Mouse (Mus musculus) kidney, adult 9 months (tissue): ENCODE data around the gene Mapk3.
"Not testable (repeated sequence)": the region's sequence is repeated elsewhere in the genome, so short reads cannot be mapped to it uniquely, and the experiment has no call there.

Experiments used
- DNase-seq: peaks from one replicate; pipeline ENCODE4 v3.0.0; 2022

Mapk3 gene

DNA sequence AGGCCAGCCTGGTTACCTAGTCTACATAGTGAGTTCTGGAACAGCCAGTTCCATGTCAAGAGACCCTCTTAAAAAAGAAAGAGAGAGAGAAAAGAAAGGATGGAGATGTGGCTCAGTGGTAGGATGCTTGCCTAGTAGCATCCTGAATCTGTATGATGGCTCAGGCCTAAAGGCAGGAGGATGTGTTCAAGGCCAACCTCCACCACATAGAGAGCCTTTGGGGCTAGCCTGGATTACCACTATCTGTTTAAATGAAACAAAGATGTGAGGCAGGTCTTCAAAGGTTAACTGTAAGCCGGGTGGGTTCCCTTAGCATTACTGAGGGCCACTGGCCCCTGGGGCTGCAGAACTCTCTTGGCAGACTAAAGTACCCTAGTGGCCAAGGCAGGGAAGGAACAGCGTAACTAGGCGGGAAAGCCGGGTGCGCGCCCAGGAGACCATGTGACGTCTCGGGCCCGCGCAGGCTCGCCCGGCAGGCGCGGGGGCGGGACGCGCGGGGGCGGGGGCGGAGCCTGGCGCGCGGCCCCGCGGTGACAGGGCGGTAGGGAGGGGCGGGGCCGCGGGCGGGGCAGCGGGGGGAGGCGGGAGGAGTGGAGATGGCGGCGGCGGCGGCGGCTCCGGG, at the start of gene Mapk3:
Gene Mapk3 (plus strand): TSS at position 552 of the 622 bp plus-strand sequence.
- DNase-seq = peak; percentile 95

DNA sequence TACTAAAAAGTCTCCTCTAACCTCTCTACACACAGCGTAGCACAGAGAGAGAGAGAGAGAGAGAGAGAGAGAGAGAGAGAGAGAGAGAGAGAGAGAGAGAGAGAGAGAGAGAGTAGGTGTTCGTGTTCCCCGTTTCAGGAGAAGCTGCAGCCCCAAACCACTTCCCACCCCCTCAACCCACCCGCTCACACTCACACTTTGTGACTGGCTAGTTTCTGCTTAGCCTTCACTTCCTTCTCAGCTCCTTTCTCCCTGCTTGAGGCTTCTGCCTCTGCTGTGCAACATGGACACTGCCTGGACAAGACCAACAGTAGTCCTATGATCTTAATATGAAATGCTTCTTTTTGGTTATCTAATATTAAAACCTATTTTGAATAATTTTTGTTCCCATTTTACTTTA, 49.1 kb upstream of the Mapk3 start:
- DNase-seq = no peak

DNA sequence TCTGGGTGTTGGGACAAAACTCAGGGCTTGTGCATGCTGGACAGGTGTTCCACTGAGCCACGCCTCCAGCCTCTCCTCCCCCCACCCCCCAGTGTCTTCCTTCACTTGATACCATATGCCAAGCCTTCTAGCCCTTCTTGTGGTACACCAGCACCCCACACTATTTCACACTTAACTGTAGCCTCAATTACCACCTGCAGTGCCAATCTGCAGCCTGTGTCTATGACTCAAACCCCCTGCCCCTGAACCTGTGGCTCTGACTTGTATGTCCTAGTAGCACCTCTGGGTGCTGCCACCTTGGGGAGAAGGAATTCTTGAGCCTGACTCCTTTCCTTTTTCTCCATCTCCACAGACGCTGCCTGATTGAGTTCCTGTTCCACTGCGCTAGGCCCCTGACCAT, 47.5 kb upstream of the Mapk3 start:
- no peak for DNase-seq

DNA sequence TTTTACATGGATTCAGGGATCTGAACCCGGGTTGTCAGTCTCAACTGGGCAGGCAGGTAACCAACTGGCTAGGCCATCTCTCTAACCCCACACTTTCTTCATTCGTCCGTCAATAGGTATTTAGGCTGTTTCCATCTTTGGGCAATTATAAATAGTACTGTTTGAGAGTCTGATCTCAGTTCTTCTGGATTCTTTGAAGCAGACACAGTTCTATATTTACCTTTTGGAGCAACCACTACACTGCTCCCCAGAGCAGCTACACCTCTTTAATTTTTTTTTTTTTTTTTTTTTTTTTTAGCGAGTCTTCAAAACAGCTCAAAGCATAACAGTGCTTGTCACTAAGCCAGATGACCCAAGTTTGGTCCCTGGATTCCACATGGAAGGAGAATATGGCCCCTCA, 43.7 kb upstream of the Mapk3 start:
- DNase-seq = no peak

DNA sequence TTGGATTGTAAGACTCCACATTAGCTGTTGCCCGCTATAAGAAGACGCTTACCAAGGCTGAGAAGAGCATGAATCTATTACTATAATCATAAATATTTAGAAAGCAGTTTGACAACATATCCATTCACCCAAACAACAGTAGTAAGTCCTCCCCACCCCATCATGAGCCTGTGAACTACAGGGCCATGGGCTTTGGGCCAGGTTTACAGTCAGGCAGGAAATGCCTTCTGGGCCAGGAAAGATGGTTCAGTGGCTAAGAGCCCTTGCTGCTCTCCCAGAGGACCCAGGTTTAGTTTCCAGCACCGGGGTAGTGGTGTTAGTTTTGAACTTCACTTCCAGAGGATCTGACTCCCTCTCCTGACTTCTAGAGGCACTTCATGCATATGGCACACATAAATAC, 41.8 kb upstream of the Mapk3 start:
- no peak for DNase-seq

DNA sequence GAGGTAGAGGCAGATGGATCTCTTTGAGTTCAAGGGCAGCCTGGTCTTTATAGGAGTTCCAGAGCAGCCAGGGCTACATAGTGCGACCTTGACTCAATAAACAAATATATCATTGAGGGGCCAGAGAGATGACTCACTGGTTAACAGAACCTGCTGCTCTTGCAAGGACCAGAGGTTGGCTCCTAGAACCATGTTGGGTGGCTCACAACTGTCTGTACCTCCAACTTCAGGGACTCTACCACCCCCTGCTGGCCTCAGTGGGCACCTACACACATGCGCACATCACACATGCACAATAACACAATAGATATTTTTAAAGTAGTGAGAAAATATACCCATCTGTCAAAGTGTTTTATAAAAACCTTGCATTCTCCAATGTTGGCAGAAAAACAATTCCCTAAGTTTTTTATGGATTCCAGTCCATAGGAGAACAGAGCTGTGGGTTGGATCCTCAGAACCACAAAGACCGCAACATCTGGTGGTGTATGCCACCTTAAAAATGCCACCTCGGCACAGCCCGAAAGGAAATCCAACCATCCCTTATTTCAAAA, 40.5 kb upstream of the Mapk3 start:
- DNase-seq = no peak

DNA sequence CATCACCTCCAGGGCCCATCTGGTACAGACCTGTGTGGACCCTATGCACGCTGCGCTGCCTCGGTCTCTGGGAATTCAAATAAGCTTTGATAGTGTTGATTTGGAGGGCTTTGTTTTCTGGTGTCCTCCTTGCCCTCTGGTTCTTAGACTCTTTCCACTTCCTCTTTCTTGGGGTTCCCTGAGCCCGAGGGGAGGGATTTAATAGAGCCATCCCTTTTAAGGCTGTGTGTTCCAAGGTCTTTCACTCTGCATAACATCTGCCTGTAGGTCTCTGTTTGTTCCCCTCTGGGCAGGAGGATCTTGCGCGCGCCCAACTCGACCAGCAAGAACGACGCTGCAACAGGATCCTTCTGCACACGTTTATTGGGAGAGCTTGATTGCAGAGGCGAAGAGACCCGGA, 37.8 kb upstream of the Mapk3 start:
- DNase-seq = no peak

DNA sequence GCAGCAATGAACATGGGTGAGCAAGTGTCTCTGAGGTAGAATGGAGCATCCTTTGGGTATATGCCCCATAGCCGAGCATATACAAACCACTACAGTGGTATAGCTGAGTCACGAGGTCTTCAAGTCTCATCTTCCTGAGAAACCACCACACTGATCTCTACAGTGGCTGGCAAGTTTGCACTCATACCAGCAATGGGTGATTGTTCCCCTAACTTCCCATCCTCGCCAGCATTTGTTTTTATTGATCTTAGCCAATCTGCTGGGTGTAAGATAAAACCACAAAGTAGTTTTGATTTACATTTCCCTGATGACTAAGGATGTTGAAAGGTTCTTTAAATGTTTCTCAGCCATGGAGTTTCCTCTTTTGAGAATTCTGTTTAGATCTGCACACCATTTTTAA, 34.3 kb upstream of the Mapk3 start:
- no peak for DNase-seq

DNA sequence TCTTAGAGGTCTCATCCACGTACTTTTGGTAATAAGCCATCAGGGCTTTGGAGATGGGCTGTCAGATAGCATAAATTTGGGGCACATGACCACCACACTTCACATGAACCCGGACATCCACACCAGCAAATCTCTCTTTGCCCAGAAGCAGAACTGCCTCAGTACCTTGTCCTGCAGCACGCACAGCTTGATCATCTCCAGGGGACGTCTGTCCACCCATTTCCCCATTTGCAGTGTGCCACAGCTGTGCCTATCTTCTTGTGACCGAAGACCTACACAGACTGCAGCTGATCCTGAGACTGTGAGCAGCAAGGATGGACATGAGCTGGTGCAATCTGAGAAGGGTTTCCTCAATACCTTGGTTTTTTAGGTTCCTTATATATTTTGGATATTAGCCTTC, 33.7 kb upstream of the Mapk3 start:
- no peak for DNase-seq

DNA sequence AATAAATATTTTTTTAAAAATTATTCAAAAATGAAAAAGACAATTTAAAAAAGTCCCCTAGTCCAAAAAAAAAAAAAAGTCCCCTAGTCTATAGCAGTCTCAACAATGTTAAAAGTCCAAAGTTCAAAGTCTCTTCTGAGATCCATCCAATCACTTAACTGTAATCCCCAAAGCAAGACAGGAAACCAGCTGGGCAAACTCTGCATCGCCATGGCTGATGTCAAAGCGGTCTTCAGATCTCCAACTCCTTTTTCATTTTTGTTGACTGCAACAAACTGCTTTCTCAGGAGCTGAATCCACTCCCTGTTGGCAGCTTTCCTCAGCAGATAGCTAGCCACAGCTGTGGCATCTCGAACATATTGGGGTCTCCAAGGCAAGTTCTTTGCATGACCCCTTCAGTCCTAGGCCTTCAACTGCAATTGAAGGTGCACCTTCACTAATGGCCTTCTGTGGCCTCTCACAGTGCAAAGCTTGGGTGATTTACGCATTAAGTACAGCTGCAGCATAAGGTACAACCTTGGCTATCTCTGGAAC, 29.1 kb upstream of the Mapk3 start:
- not testable (repeated sequence) for DNase-seq

DNA sequence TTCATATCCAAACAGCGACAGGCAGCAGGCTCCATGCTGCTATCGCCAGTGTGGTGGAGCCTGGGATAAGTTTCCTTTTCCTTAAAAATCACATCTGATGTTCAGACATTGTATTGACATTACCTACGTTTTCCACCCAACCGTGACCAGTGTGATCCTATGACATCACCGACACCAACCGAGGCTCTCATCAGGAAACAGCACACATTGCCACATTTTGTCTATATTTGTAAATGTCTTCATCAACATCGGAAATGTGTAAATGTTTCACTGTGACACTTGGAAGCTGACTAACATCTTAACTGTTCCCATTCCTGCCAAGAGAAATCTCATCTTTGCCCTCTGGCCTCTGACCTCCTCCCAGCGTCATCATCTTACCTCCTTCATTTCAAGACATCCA, 23.3 kb upstream of the Mapk3 start:
- DNase-seq = no peak

DNA sequence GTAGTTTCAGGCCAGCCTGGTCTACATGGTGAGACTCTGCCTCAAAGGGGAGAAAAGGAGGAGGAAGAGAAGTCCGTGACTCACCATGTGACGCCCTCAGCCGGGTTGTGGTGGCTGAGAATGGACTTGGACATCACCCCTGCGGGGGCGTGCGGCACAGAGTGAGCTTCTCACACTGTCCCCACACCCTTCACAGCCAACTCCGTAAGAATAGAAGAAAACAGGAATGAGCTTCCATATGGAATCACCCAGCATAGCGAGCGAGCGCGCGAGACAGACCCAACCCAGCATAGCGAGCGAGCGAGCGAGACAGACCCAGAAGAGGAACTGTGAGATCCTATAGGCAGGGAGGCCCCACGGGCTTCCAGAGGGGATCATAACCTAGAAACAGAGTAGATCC, 19.9 kb upstream of the Mapk3 start:
- DNase-seq = no peak

DNA sequence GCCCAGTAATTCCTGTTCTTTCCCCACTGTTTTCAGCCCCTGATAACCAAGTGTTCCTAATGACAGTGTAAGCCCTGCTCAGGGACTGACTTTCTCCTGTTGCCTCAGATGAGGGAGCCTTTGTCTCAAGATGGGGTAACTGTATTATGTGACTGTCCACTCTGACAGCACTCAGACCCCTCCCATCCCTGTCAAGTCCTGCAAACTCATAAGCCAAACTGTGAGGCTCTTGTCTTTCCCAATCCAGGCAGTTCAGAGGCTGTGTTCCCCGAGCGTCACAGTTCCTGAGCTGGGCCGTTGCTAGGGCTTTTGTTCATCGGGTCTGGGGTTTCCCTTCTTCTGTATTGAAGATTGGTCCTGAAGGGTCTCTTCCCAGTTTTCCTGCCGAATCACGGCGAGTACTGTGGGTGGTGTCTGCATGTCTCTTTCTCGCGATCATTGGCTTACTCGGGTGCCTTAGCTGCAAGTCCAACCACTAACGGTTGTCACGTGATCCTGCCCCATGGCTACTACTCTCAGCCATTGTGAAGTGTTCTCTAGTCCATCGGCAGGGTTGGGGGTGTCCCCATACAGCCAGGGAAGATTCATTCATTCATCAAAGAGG, 19.2 kb upstream of the Mapk3 start:
- DNase-seq = no peak

DNA sequence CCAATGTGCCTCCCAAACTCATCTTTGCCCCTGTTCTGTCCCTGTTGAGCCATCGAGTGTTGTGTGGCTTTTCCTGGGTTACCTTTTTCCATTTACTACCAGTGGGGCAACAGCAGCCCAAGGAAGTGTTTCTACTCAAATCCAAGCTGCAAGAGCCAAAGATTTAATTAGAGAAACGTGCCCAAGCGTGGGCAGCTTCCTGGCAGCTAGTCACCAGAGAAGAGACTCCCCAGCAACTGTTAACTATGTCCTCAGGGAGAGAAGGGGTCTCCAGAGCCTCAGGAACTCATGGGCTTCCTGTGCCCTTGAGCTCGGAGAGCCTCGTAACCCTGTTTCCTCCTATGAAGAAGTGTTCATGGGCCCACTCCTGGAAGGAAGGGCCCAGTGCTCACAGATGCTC, 18.4 kb upstream of the Mapk3 start:
- no peak for DNase-seq

DNA sequence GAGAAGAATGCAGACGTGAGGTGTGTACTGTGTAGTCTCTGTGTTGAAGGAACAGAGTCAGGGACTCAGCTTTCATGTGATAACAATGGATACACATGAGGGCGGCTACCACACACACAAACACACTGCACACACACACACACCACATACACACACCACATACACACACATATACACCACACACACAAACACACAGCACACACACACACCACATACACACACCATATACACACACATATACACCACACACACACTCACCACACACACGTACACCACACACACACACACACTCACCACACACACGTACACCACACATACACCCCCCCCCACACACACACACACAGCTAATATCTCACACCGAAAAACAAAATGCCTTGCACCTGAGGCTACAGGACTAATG, 17.9 kb upstream of the Mapk3 start:
- DNase-seq = no peak

DNA sequence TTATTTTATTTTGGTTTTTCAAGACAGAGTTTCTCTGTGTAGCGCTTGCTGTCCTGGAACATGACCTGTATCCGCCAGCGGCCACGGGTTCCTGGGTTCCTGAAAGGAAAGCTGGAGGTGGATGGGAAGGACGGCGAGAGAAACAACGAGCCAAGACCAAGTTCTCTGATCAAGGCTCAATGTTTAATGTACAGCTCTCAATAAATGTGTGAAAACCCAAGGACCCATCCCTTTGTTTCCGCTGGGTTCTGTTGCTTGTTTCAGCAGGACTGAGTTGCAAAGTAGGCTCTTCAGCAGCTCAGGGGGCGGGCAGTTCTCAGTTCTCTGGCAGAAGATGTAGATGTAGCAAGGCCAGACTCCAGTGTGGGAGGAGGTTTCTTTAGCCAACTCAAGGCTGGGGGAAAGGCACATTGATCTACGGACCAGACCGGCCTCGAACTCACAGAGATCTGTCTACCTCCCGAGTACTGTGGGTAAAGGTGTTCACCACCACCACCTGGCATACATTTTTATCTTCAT, 17.4 kb upstream of the Mapk3 start:
- no peak for DNase-seq

DNA sequence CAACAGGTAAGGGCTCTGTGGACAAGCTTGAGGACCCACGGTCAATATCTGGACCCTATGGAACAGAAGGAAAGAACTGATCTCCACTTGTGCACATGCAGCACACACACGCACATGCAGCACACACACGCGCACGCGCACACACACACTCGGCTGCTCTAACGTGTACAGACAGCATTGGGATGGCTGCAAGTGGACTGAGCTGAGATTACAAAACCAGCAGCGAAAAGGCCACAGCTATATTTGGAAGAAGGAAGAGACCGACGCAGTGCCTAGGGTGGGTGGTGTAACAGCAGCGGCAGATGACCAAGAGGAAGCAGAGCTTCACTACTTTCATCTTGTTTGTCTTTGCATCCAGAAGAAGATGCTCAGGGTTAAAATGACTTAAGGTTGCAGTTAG, 13.3 kb upstream of the Mapk3 start:
- DNase-seq = no peak

DNA sequence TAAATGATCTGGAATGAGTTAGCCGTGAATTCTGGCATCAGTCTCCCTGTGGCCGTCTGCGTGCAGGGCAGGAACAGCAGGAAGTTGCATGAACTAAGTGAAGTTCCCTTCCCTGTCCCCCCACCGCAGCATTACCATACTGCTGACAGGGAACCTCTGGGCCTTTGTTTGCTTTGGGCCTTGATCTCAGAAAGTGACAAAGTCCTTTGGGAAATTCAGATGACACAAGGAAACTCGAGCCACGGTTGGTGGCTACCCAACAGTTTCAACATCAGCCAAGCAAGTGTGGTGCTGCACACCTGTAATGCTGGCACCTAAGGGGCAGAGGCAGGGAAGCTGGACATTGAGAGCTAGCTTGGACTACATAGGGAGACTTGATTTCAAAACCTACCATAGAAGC, 12.6 kb upstream of the Mapk3 start:
- DNase-seq = no peak

DNA sequence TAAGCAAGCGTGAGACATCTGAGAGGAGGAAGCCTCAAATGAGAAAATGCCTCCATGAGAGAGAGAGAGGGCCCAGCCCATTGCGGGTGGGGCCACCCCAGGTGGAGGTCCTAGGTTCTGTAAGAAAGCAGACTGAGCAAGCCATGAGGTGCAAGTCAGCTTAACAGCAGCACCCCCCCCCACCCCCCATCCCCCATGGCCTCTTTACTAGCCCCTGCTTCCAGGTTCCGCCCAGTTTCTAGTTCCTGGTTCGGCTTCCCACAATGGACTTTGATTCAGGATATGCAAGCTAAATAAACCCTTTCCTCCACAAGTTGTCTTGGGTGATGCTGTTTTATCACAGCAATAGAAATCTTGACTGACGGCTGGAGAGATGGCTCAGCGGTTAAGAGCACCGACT, 10.6 kb upstream of the Mapk3 start:
- DNase-seq = no peak

DNA sequence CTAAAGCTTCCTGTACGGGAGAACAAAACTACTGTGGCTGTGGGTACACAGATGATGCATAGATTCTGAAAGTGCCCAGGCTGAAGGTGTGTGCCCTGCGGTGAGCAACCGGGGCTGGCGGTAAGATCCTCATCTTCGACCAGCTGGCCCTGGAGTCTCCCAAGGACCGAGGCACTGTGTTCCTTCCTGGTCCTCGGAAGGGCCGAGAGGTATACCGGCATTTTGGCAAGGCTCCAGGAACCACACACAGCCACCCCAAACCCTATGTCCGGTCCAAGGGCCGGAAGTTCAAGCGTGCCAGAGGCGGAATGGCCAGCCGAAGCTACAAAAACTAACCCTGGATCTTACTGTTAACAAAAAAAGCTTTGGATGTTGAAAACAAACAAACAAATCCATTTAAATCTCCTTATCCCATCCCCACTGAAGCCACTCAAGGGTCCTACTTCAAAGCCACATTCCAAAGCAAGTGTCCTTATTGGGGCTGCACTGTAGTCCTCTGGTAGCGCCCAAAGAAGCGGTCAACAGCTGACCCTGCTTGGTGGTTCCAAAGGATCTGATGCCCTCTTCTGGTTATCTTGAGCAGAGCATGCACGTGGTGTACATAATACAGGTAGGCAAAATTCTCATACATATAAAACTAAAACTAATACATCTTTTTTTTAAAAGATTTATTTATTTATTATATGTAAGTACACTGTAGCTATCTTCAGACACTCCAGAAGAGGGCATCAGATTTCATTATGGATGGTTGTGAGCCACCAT, 9.6 kb upstream of the Mapk3 start:
- no peak for DNase-seq

DNA sequence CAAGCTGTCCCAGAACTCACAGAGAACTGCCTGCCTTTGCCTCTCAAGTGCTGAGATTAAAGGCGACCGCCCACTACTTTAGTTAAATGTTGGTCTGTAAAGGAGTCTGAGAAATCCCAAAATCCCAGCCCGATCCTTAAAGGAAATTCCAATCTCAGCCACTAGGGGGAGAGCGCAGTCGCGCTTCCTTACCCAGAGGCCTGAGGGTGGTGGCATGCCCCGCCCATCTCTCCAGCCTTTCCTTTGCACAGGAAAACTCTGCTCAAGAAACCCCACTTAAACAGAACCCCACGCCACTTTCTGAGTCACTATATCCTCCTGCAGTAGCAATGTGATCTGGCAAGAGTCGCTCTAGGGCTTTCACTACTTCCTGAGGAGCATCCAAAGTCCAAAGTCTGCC, 4.5 kb upstream of the Mapk3 start:
- peak; percentile 86 for DNase-seq

DNA sequence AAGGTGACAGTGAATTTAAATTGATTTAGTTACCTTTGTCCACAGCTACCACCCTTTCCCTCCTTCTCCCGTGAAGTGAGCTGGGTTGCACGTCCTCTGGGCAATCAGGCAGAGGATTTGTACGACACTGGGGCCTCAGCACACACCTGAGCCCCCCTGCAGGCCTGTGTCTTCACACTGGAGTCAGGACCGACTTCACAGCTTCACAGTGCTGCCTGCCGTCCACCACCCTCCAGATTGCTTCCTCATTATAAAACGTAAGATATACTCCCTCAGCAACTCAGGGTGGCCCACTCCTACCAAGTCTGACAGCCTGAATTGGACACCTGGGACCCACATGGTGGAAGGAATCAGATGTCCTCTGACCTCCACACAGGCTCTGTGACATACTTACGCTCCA, 862 bp upstream of the Mapk3 start:
- no peak for DNase-seq

DNA sequence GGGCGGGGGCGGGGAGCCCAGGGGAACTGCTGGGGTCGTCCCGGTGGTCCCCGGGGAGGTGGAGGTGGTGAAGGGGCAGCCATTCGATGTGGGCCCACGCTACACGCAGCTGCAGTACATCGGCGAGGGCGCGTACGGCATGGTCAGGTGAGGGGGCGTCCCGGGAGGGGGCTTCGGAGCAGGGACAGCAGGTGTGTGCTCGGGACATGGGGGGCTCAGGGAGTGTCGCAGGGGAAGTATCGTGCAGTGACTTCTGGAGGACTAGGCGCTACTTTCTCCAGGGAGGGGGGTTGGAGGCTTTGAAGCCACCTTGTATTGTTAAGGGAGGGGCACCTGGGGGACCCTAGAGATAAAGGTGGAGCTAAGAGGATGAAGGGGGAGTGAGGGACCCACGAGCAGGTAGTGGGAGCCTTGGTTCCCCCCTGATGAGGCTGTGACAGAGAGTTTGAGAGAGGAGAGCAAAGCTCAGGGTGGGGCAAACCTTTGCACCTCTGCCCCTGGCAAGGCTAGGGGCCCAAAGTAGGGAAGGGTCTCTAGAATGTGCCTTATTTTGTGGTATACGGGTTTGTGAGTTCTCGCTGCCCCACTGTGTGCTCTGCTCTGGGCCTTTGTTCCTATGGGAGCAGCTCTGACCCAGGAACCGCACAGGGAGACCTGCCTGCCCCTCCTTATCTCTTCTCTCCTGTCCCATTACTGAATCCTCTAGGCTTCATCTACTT, 430 bp downstream of the Mapk3 start:
- no peak for DNase-seq
